Mouse (Mus musculus) liver, embryonic 14.5 days (tissue): ENCODE results near the gene Zfp429. TPM values are rescaled to one million over a fixed set of nuclear protein-coding genes. Genes with fewer than 3 reads are reported as not detected.

ENCODE experiments used
- ATAC-seq: fragments of 200-750 bp; cut with Nextera tagmentation; 2 replicates; pipeline ENCODE4 v1.8.0; 2017; ENCODE audit warnings: moderate number of reproducible peaks, mild to moderate bottlenecking, moderate library complexity; ENCODE audit not compliant: insufficient read depth
- DNase-seq, 3 experiments: peaks; one replicate each; pipeline ENCODE4 v3.0.0-alpha.2; 2012 to 2013; ENCODE audit warnings: low read depth in 3 of 3, low spot score in 3 of 3
- H3K27ac ChIP-seq: fragments of 300-500 bp; sonication (generic); 2 replicates; pipeline ENCODE4 v1.5.1; 2014; ENCODE audit warnings: moderate library complexity, mild to moderate bottlenecking, control low read depth, inconsistent platforms
- H3K27me3 ChIP-seq: fragments of 300-500 bp; sonication (generic); 2 replicates; pipeline ENCODE4 v1.6.1; 2014; ENCODE audit warnings: mild to moderate bottlenecking, low read length, moderate library complexity; ENCODE audit not compliant: control insufficient read depth, insufficient read depth
- H3K36me3 ChIP-seq: fragments of 300-500 bp; sonication (generic); replicated peaks from 2 replicates; pipeline ENCODE4 v1.6.1; 2014; ENCODE audit warnings: low read depth; ENCODE audit not compliant: control insufficient read depth, insufficient read depth
- H3K4me1 ChIP-seq, 2 experiments: fragments of 200-500 bp in 1 of 2; fragments of 300-500 bp in 1 of 2; sonication (generic) in 1 of 2; replicated peaks; 2 replicates each; pipeline ENCODE4 v1.6.1; 2012 to 2014; ENCODE audit warnings: antibody characterized with exemption in 1 of 2, inconsistent platforms in 1 of 2, low read length in 1 of 2; ENCODE audit not compliant: control insufficient read depth in 2 of 2, insufficient read depth in 2 of 2
- H3K4me2 ChIP-seq: fragments of 300-500 bp; sonication (generic); 2 replicates; pipeline ENCODE4 v1.6.1; 2014; ENCODE audit warnings: low read depth, mild to moderate bottlenecking, control low read depth, moderate library complexity
- H3K4me3 ChIP-seq, 2 experiments: fragments of 200-500 bp in 1 of 2; fragments of 300-500 bp in 1 of 2; sonication (generic) in 1 of 2; 2 replicates each; pipeline ENCODE4 v1.5.1; 2012 to 2014; ENCODE audit warnings: low read depth in 2 of 2, low read length in 2 of 2, mild to moderate bottlenecking in 2 of 2, control low read depth in 1 of 2, inconsistent platforms in 1 of 2, moderate library complexity in 1 of 2; ENCODE audit not compliant: insufficient read depth in 1 of 2
- H3K9ac ChIP-seq: fragments of 300-500 bp; sonication (generic); replicated peaks from 2 replicates; pipeline ENCODE4 v1.6.1; 2014; ENCODE audit warnings: mild to moderate bottlenecking, control low read depth, moderate library complexity
- H3K9me3 ChIP-seq: fragments of 300-500 bp; sonication (generic); 2 replicates; pipeline ENCODE4 v1.6.1; 2016; ENCODE audit warnings: low read length, mixed read lengths; ENCODE audit not compliant: control insufficient read depth
- CTCF ChIP-seq: IDR thresholded peaks from 2 replicates; pipeline ENCODE4 v1.5.1; 2016; ENCODE audit warnings: antibody characterized with exemption, low read depth, control low read depth
- EP300 ChIP-seq: IDR thresholded peaks from 2 replicates; pipeline ENCODE4 v1.6.1; 2016; ENCODE audit warnings: antibody characterized with exemption, low read depth
- WGBS: fragments of 180-500 bp; shearing (Covaris S2); extraction: QIAGEN DNeasy Blood & Tissue Kit; methylation state at CpG from one replicate; pipeline ENCODE4 v1.1.7; 2014; ENCODE audit not compliant: insufficient replicate concordance; 5-methylcytosine and 5-hydroxymethylcytosine counted together
- polyA plus RNA-seq, 2 experiments: library from polyadenylated mRNA; depleted of rRNA in 1 of 2; stranded (reverse) in 1 of 2; unstranded in 1 of 2; fragments of >200 nt; fragmentation: Nextera tagmentation in 1 of 2; extraction: Ambion mirVana in 1 of 2; gene quantifications; 2 replicates each; pipeline versions ENCODE4 v1.2.1 to v1.2.3; 2012 to 2014

The Zfp429 gene
- polyA plus RNA-seq, 2 experiments: 1.6 to 1.7 TPM

DNA sequence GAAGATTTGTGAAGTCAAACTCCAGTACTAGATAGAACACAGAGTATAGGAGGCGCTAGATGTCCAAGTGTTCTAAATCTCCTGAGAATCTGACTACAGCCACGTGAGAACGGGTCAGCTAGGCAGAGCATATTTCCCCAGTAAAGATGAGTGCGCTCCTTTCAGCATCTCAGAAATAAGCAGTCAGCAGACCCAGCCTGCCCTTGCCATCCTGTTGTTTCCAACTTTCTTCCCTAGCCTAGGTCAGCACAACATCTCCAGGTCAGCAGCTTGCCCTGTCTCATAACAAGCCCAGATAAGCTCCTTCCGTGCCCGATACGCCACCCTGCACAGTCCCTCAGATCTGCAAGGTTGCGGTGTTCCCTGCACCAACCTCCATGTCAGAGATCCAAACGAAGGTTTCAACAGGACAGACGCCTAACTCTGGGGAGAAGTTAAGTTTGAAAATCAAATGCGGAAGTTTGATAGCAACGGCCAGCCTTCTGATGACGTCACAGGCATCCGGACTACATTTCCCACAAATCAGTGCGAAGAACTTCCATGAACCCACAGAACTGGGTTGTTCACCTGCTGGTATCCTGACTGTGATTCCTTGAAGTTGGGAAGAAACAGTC is 39.4 kb downstream of the Zfp429 start, which contains the start of the genes Gm28044 and Zfp953:
Gene Gm28044 (minus strand): TSS at position 406 of the 614 bp plus-strand sequence.
Gene Zfp953 (minus strand): TSS at position 475 of the 614 bp plus-strand sequence.
- Histone ChIP-seq H3K36me3 (no peaks in the 10 kb centered on the region), H3K9ac (peak within 1 kb of the TSS; percentile 85), H3K9me3 (no peaks in the 10 kb centered on the region), H3K4me1 (peaks cover 5 to 6% of the 10 kb centered on the region in 2 experiments), H3K27ac (peak within 1 kb of the TSS; percentile 62), H3K4me3 (peak within 1 kb of the TSS; percentile 92 to 99), H3K4me2 (peak within 1 kb of the TSS; percentile 74), H3K27me3 (no peaks in the 10 kb centered on the region)
- TF ChIP-seq CTCF (peak; percentile 32), EP300 (no peak)
- ATAC-seq (peak; percentile 85), DNase-seq (peak; percentile 69 to 77 (median 73))
- WGBS: 0% methylated on average over 15 of the region's 15 CpGs

DNA sequence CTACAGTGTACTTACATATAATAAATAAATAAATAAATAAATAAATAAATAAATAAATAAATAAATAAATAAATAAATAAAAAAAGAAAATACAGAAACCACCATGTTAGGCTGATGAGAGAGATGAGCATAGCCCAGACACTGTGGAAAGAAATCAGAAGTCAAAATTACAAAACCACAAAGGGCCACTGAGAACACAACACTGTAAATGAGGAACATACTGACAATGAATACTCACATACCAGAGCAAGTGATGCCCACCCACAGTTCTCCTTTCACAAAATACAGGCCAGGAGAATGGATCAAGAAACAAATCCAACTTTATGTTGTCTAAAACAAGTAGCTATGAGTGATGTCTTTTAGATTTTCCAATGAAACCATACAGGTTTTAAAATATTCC is 47.8 kb downstream of the Zfp429 start:
- Histone ChIP-seq H3K4me2 (no peak overlapping the region), H3K4me3 (no peak overlapping the region), H3K27ac (no peak overlapping the region), H3K4me1 (no peaks in the 10 kb centered on the region), H3K9me3 (no peaks in the 10 kb centered on the region), H3K9ac (no peak overlapping the region), H3K27me3 (no peaks in the 10 kb centered on the region), H3K36me3 (no peaks in the 10 kb centered on the region)
- no peak for TF ChIP-seq EP300
- no peak for TF ChIP-seq CTCF
- ATAC-seq (no peak), DNase-seq (no peak)

DNA sequence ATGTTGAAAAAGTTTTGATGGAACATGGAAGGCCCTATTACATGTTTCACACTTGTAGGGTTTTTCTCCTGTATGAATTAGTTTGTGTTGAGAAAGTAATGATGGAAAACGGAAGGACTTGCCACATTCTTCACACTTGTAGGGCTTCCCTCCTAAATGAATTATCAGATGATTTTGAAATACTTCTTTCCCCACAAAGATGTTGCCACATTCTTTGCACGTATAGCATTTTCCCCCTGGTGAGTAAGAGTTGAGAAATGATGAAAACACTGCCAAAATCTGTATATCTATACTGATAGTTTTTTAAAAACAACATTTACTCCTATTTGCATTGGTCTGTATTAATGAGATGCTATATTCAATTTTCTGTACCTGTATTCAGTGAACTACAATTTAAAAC is 56.2 kb downstream of the Zfp429 start:
- Histone ChIP-seq H3K27ac (no peak overlapping the region), H3K36me3 (no peaks in the 10 kb centered on the region; the same call in none of the 2 replicates), H3K9ac (no peak overlapping the region), H3K9me3 (no peaks in the 10 kb centered on the region), H3K4me2 (no peak overlapping the region), H3K27me3 (no peaks in the 10 kb centered on the region), H3K4me1 (no peaks in the 10 kb centered on the region), H3K4me3 (no peak overlapping the region)
- ATAC-seq (no peak), DNase-seq (no peak)
- 67% methylated on average over 2 of the region's 2 CpGs for WGBS
- no peak for TF ChIP-seq CTCF
- TF ChIP-seq EP300: no peak

Other genes with a start within 250 kb of the Zfp429 start
- 0.89 and 1.1 TPM in 2 replicates for gene Rsl1, start 226.6 kb downstream of the Zfp429 start, polyA plus RNA-seq (2012; rRNA removed)
- gene Rsl1, start 226.6 kb downstream of the Zfp429 start, polyA plus RNA-seq (2014; fragmentation: Nextera tagmentation; extraction: Ambion mirVana): 0.82 and 1.5 TPM in 2 replicates
- 0.17 and 0.18 TPM in 2 replicates for gene Zfp455, start 205.3 kb downstream of the Zfp429 start, polyA plus RNA-seq (2012; rRNA removed)
- gene Zfp455, start 205.3 kb downstream of the Zfp429 start, polyA plus RNA-seq (2014; fragmentation: Nextera tagmentation; extraction: Ambion mirVana): 0.27 TPM in 2 replicates
- gene Zfp458, start 121.4 kb downstream of the Zfp429 start, polyA plus RNA-seq (2012; rRNA removed): 0.27 and 0.49 TPM in 2 replicates
- 0.28 and 0.34 TPM in 2 replicates for gene Zfp458, start 121.4 kb downstream of the Zfp429 start, polyA plus RNA-seq (2014; fragmentation: Nextera tagmentation; extraction: Ambion mirVana)
- gene Zfp457, start 93.3 kb downstream of the Zfp429 start, polyA plus RNA-seq (2012; rRNA removed): 0.42 and 0.44 TPM in 2 replicates
- 0.24 TPM in 1 of 2 replicates, not detected in the other for gene Zfp457, start 93.3 kb downstream of the Zfp429 start, polyA plus RNA-seq (2014; fragmentation: Nextera tagmentation; extraction: Ambion mirVana)
- gene Zfp595, start 67.2 kb downstream of the Zfp429 start, polyA plus RNA-seq (2012; rRNA removed): 0.79 and 1.3 TPM in 2 replicates
- 1.1 TPM in 2 replicates for gene Zfp595, start 67.2 kb downstream of the Zfp429 start, polyA plus RNA-seq (2014; fragmentation: Nextera tagmentation; extraction: Ambion mirVana)
- not detected in 2 replicates for gene Gm28044, start 39.3 kb downstream of the Zfp429 start, polyA plus RNA-seq (2012; rRNA removed)
- gene Gm28044, start 39.3 kb downstream of the Zfp429 start, polyA plus RNA-seq (2014; fragmentation: Nextera tagmentation; extraction: Ambion mirVana): not detected in 2 replicates
- 0.36 and 0.78 TPM in 2 replicates for gene Zfp953, start 39.2 kb downstream of the Zfp429 start, polyA plus RNA-seq (2012; rRNA removed)
- 0.77 and 0.89 TPM in 2 replicates for gene Zfp953, start 39.2 kb downstream of the Zfp429 start, polyA plus RNA-seq (2014; fragmentation: Nextera tagmentation; extraction: Ambion mirVana)
- gene Gm28041, start 24.1 kb downstream of the Zfp429 start, polyA plus RNA-seq (2012; rRNA removed): 0.10 TPM in 1 of 2 replicates, not detected in the other
- 0.19 and 0.34 TPM in 2 replicates for gene Gm28041, start 24.1 kb downstream of the Zfp429 start, polyA plus RNA-seq (2014; fragmentation: Nextera tagmentation; extraction: Ambion mirVana)
- gene Zfp456, start 24.0 kb downstream of the Zfp429 start, polyA plus RNA-seq (2012; rRNA removed): 0.19 and 0.22 TPM in 2 replicates
- gene Zfp456, start 24.0 kb downstream of the Zfp429 start, polyA plus RNA-seq (2014; fragmentation: Nextera tagmentation; extraction: Ambion mirVana): 0.47 and 0.56 TPM in 2 replicates
- gene Zfp459, start 21.6 kb upstream of the Zfp429 start, polyA plus RNA-seq (2012; rRNA removed): 0.07 and 0.16 TPM in 2 replicates
- gene Zfp459, start 21.6 kb upstream of the Zfp429 start, polyA plus RNA-seq (2014; fragmentation: Nextera tagmentation; extraction: Ambion mirVana): 0.17 and 0.42 TPM in 2 replicates
- gene Zfp874a, start 51.8 kb upstream of the Zfp429 start, polyA plus RNA-seq (2012; rRNA removed): 1.8 and 2.7 TPM in 2 replicates
- 5.3 and 5.9 TPM in 2 replicates for gene Zfp874a, start 51.8 kb upstream of the Zfp429 start, polyA plus RNA-seq (2014; fragmentation: Nextera tagmentation; extraction: Ambion mirVana)
- gene Zfp874b, start 84.4 kb upstream of the Zfp429 start, polyA plus RNA-seq (2012; rRNA removed): 1.4 and 2.7 TPM in 2 replicates
- 1.9 and 3.2 TPM in 2 replicates for gene Zfp874b, start 84.4 kb upstream of the Zfp429 start, polyA plus RNA-seq (2014; fragmentation: Nextera tagmentation; extraction: Ambion mirVana)
- 0.65 and 1.1 TPM in 2 replicates for gene Zfp58, start 100.7 kb upstream of the Zfp429 start, polyA plus RNA-seq (2012; rRNA removed)
- gene Zfp58, start 100.7 kb upstream of the Zfp429 start, polyA plus RNA-seq (2014; fragmentation: Nextera tagmentation; extraction: Ambion mirVana): 1.6 and 1.7 TPM in 2 replicates
- not detected in 2 replicates for gene Gm26965, start 126.3 kb upstream of the Zfp429 start, polyA plus RNA-seq (2012; rRNA removed)
- not detected in 2 replicates for gene Gm26965, start 126.3 kb upstream of the Zfp429 start, polyA plus RNA-seq (2014; fragmentation: Nextera tagmentation; extraction: Ambion mirVana)
- 4.2 and 5.3 TPM in 2 replicates for gene Zfp87, start 126.4 kb upstream of the Zfp429 start, polyA plus RNA-seq (2012; rRNA removed)
- gene Zfp87, start 126.4 kb upstream of the Zfp429 start, polyA plus RNA-seq (2014; fragmentation: Nextera tagmentation; extraction: Ambion mirVana): 8.7 and 10.6 TPM in 2 replicates
- 1.9 and 2.0 TPM in 2 replicates for gene Zfp748, start 154.0 kb upstream of the Zfp429 start, polyA plus RNA-seq (2012; rRNA removed)
- gene Zfp748, start 154.0 kb upstream of the Zfp429 start, polyA plus RNA-seq (2014; fragmentation: Nextera tagmentation; extraction: Ambion mirVana): 4.9 and 5.1 TPM in 2 replicates
- 0.43 and 0.80 TPM in 2 replicates for gene Zfp729b, start 209.9 kb upstream of the Zfp429 start, polyA plus RNA-seq (2012; rRNA removed)
- 1.5 and 1.6 TPM in 2 replicates for gene Zfp729b, start 209.9 kb upstream of the Zfp429 start, polyA plus RNA-seq (2014; fragmentation: Nextera tagmentation; extraction: Ambion mirVana)
- gene Gm49345, start 237.9 kb upstream of the Zfp429 start, polyA plus RNA-seq (2012; rRNA removed): not detected in 2 replicates
- not detected in 2 replicates for gene Gm49345, start 237.9 kb upstream of the Zfp429 start, polyA plus RNA-seq (2014; fragmentation: Nextera tagmentation; extraction: Ambion mirVana)
- 0.49 and 0.77 TPM in 2 replicates for gene Zfp729a, start 238.0 kb upstream of the Zfp429 start, polyA plus RNA-seq (2012; rRNA removed)
- gene Zfp729a, start 238.0 kb upstream of the Zfp429 start, polyA plus RNA-seq (2014; fragmentation: Nextera tagmentation; extraction: Ambion mirVana): 0.80 and 1.5 TPM in 2 replicates